Mouse (Mus musculus) intestine, embryonic 16.5 days (tissue): ENCODE data around the gene Grap. TPM values are rescaled to one million over a fixed set of nuclear protein-coding genes. Genes with fewer than 3 reads are reported as not detected.

Source experiments
- ATAC-seq: fragments of 200-750 bp; cut with Nextera tagmentation; 2 replicates; pipeline ENCODE4 v1.8.0; 2017; ENCODE audit warnings: moderate TSS enrichment, moderate library complexity
- H3K27ac ChIP-seq: fragments of 300-500 bp; sonication (generic); 2 replicates; pipeline ENCODE4 v1.5.1; 2014; ENCODE audit warnings: mild to moderate bottlenecking, low read length
- H3K27me3 ChIP-seq: fragments of 300-500 bp; sonication (generic); replicated peaks from 2 replicates; pipeline ENCODE4 v1.6.1; 2014; ENCODE audit warnings: low read length, control low read depth, mixed read lengths; ENCODE audit not compliant: control insufficient read depth, insufficient read depth
- H3K36me3 ChIP-seq: fragments of 300-500 bp; sonication (generic); 2 replicates; pipeline ENCODE4 v1.6.1; 2014; ENCODE audit warnings: low read length, control low read depth; ENCODE audit not compliant: control insufficient read depth, insufficient read depth
- H3K4me1 ChIP-seq: fragments of 300-500 bp; sonication (generic); 2 replicates; pipeline ENCODE4 v1.6.1; 2014; ENCODE audit warnings: low read length, control low read depth, mixed read lengths; ENCODE audit not compliant: control insufficient read depth, insufficient read depth
- H3K4me2 ChIP-seq: fragments of 300-500 bp; sonication (generic); 2 replicates; pipeline ENCODE4 v1.6.1; 2014; ENCODE audit warnings: low read depth, low read length, control low read depth
- H3K4me3 ChIP-seq: fragments of 300-500 bp; sonication (generic); 2 replicates; pipeline ENCODE4 v1.5.1; 2014; ENCODE audit warnings: mild to moderate bottlenecking, low read length
- H3K9ac ChIP-seq: fragments of 300-500 bp; sonication (generic); 2 replicates; pipeline ENCODE4 v1.6.1; 2014; ENCODE audit warnings: low read depth, low read length
- H3K9me3 ChIP-seq: fragments of 300-500 bp; sonication (generic); 2 replicates; pipeline ENCODE4 v1.6.1; 2016; ENCODE audit warnings: low read length, control low read depth; ENCODE audit not compliant: control insufficient read depth
- WGBS: fragments of 180-500 bp; shearing (Covaris S2); extraction: QIAGEN DNeasy Blood & Tissue Kit; methylation state at CpG from one replicate; pipeline ENCODE4 v1.1.7; 2014; 5-methylcytosine and 5-hydroxymethylcytosine counted together
- polyA plus RNA-seq: library from polyadenylated mRNA; unstranded; fragments of >200 nt; fragmentation: Nextera tagmentation; extraction: Ambion mirVana; gene quantifications from 2 replicates; pipeline ENCODE4 v1.2.1, GENCODE M21; 2015

Grap gene
- polyA plus RNA-seq, 1 experiment from 2014 or later = 8.6 TPM

DNA sequence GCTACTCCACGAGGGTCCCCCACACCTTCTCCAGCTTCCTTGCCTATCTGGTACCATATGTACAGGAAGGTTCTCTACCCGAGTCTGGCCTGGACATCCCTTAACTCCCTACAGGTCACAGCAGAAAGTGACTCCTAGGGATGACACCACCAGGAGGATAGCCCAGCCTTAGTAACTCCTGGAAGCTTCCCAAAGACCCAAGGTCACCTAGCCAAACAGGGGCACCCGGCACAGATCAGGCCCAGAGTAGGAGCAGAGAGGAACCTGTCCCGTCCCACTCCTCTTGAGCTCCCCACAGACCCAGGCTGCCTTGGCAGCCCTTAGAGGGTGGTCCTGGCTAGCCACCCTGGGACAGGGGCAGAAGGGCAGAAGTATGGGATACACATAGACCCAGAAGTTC is 12.3 kb downstream of the Grap start:
- no peaks in the 10 kb centered on the region for H3K36me3 ChIP-seq
- H3K27me3 ChIP-seq = no peaks in the 10 kb centered on the region
- H3K4me1 ChIP-seq = peaks cover 15% of the 10 kb centered on the region
- H3K4me3 ChIP-seq = no peak overlapping the region
- ATAC-seq = no peak
- no peak overlapping the region for H3K27ac ChIP-seq
- no peak overlapping the region for H3K9ac ChIP-seq
- H3K4me2 ChIP-seq = no peak overlapping the region
- H3K9me3 ChIP-seq = no peaks in the 10 kb centered on the region
- 79% methylated on average over 4 of the region's 4 CpGs for WGBS

- 52% methylated on average over 7 of the region's 7 CpGs for WGBS
- Histone ChIP-seq H3K4me3 (no peak overlapping the region), H3K27me3 (no peaks in the 10 kb centered on the region), H3K9ac (no peak overlapping the region), H3K4me1 (peaks cover 15% of the 10 kb centered on the region), H3K9me3 (no peaks in the 10 kb centered on the region), H3K36me3 (no peaks in the 10 kb centered on the region), H3K4me2 (no peak overlapping the region), H3K27ac (no peak overlapping the region)
- ATAC-seq = 0 out of 2 replicates have a peak, but pooled peaks have one; percentile 19
These were observed 13.1 kb downstream of the Grap start for GRCm38 (mm10) chr11:61665991-61666799.

- Histone ChIP-seq H3K36me3 (no peaks in the 10 kb centered on the region), H3K9ac (no peak overlapping the region), H3K27ac (no peak overlapping the region), H3K27me3 (no peaks in the 10 kb centered on the region), H3K9me3 (no peaks in the 10 kb centered on the region), H3K4me1 (peaks cover 24% of the 10 kb centered on the region), H3K4me3 (no peak overlapping the region), H3K4me2 (no peak overlapping the region)
- WGBS = 84% methylated on average over 5 of the region's 5 CpGs
- ATAC-seq = no peak
These were observed 14.2 kb downstream of the Grap start for GRCm38 (mm10) chr11:61667248-61667647.

- H3K9me3 ChIP-seq = no peaks in the 10 kb centered on the region
- no peaks in the 10 kb centered on the region for H3K36me3 ChIP-seq
- ATAC-seq = no peak
- H3K9ac ChIP-seq = no peak overlapping the region
- no peak overlapping the region for H3K4me2 ChIP-seq
- no peaks in the 10 kb centered on the region for H3K27me3 ChIP-seq
- 62% methylated on average over 5 of the region's 5 CpGs for WGBS
- H3K4me3 ChIP-seq = no peak overlapping the region
- H3K27ac ChIP-seq = no peak overlapping the region
- H3K4me1 ChIP-seq = peaks cover 25% of the 10 kb centered on the region
These were observed 14.7 kb downstream of the Grap start for GRCm38 (mm10) chr11:61667782-61668181.

GRCm38 (mm10) chr11:61669492-61670490 is 16.7 kb downstream of the Grap start:
- no peaks in the 10 kb centered on the region for H3K9me3 ChIP-seq
- H3K27ac ChIP-seq = no peak overlapping the region
- no peak overlapping the region for H3K4me3 ChIP-seq
- H3K4me2 ChIP-seq = no peak overlapping the region
- WGBS = 60% methylated on average over 14 of the region's 14 CpGs
- no peak overlapping the region for H3K9ac ChIP-seq
- no peaks in the 10 kb centered on the region for H3K27me3 ChIP-seq
- peaks cover 34% of the 10 kb centered on the region for H3K4me1 ChIP-seq
- no peak for ATAC-seq
- H3K36me3 ChIP-seq = no peaks in the 10 kb centered on the region

- Histone ChIP-seq H3K4me2 (peak overlapping the region; percentile 19; the same call in 1 of the 2 replicates), H3K27me3 (no peaks in the 10 kb centered on the region), H3K27ac (peak overlapping the region; percentile 79), H3K9me3 (no peaks in the 10 kb centered on the region), H3K4me1 (peaks cover 52% of the 10 kb centered on the region), H3K4me3 (peak overlapping the region; percentile 0; the same call in 1 of the 2 replicates), H3K36me3 (no peaks in the 10 kb centered on the region), H3K9ac (peak overlapping the region; percentile 47)
- ATAC-seq = peak; percentile 66
- 47% methylated on average over 19 of the region's 19 CpGs for whole genome bisulfite sequencing
These were observed 18.8 kb downstream of the Grap start for GRCm38 (mm10) chr11:61671781-61672383.

GRCm38 (mm10) chr11:61673686-61674085 is 20.6 kb downstream of the Grap start:
- 50% methylated on average over 8 of the region's 8 CpGs for WGBS
- Histone ChIP-seq H3K27ac (no peak overlapping the region), H3K9ac (no peak overlapping the region), H3K4me1 (peaks cover 40% of the 10 kb centered on the region), H3K4me2 (no peak overlapping the region), H3K9me3 (no peaks in the 10 kb centered on the region), H3K4me3 (no peak overlapping the region), H3K27me3 (no peaks in the 10 kb centered on the region), H3K36me3 (no peaks in the 10 kb centered on the region)
- ATAC-seq = no peak

DNA sequence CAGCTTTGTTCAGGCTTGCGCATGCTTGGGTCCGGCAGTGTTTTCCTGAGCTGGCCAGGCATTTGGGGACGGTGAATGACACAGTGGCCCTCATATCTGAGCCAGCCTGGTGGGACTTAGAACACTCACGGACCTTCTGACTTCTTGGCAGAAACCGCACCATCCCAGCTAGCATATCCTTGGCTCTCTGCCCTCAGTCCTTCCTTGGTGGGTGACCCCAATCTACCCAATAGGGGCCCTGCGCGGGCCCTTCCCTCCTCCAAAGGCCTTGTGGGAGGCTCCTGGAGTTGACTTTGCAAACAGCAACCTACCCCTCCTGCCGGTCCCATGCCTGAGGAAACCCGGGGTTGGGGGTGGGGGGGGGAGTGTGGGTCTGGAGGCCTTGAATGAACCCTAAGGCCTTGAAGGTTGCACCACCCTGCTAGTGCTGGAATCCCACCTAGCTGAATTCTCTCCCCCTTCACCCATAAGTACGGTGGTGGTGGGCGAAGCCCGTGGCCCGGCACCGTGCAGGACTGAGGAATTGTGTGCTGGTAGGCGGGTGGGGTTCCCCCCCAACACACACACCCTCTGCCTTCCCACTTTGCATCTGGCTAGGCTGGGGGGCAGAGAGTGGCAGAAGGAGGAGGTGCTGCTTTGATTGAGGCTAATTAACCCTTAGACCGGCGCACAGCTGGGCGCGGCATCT is 21.2 kb downstream of the Grap start:
- Histone ChIP-seq H3K9me3 (no peaks in the 10 kb centered on the region), H3K9ac (no peak overlapping the region; the same call in 1 of the 2 replicates), H3K4me1 (peaks cover 39% of the 10 kb centered on the region), H3K4me3 (no peak overlapping the region), H3K27ac (no peak overlapping the region), H3K27me3 (no peaks in the 10 kb centered on the region), H3K4me2 (no peak overlapping the region; the same call in 1 of the 2 replicates), H3K36me3 (no peaks in the 10 kb centered on the region)
- 38% methylated on average over 19 of the region's 19 CpGs for WGBS
- ATAC-seq = peak; percentile 49; the same call in 1 of the 2 replicates
